In the genomic region with DNA sequence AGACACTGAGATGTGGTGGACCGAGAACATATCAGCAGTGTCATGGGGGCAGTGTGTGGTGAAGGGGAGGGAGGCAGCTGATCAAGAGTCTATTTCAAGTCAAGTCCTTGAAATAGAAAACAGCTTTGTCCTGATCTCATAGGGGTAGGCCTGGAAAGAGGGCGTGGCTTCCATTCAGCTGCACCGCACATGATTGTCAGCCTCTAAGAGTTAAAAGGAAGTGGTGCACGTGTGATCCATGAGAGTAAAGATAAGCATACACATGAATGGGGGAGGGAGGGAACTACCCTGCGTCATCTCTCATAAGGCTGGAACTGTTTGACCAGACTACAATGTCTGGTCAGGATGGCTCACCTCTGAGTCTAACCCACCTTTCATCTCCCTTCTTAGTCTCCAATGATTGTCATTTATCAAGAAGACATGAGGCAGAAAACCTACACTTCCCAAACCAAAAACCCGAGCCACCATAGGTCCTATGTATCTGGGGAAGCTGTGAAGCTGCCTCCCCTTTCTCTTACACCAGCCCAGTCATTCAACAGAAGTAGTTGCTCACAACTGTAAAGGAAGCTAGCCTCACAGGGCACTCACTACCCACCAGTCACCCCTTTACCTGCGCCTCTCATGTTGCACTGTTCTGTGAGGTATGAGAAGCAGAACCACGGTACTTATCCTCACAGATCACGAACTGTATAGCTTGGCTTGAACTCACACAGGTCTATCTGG, we compare ENCODE assay signal across 11 mouse cellular contexts. TPM values are rescaled to one million over a fixed set of nuclear protein-coding genes. Genes with fewer than 3 reads are reported as not detected.
DNase-seq lines count a peak whose midpoint lies in the region; ATAC-seq and TF ChIP-seq lines count a peak whose summit lies in the region.
"Had no signal": no experiment of that assay in that cellular context is flagged by ENCODE, and none has a peak within 500 bp of the region (broad histone marks: within the 10 kb centered on the region; RNA-seq: fewer than 3 reads in every experiment).

No protein-coding gene starts in this region.

- no peaks in the 10 kb centered on the region for H3K27me3 ChIP-seq in heart, embryonic 13.5 days (replicated peaks)
- H3K27me3 ChIP-seq in MEL (ENCODE audit: control insufficient read depth in 1 of 2, insufficient read depth in 2 of 2, low read length in 2 of 2), result no peaks in the 10 kb centered on the region
- no peaks in the 10 kb centered on the region for H3K27me3 ChIP-seq in intestine, postnatal 0 days (replicated peaks; ENCODE audit: control insufficient read depth, insufficient read depth, low read length)
- H3K27me3 ChIP-seq in stomach, embryonic 14.5 days (ENCODE audit: control insufficient read depth, insufficient read depth, low read length), result no peaks in the 10 kb centered on the region
- no peaks in the 10 kb centered on the region for H3K27me3 ChIP-seq in kidney, embryonic 14.5 days (ENCODE audit: control insufficient read depth, insufficient read depth, low read length)
- H3K27me3 ChIP-seq in midbrain, postnatal 0 days (ENCODE audit: insufficient read depth, low read length), result no peaks in the 10 kb centered on the region
- H3K27me3 ChIP-seq: neural tube, embryonic 15.5 days had no signal

- no peak for TF ChIP-seq RAD21 in MEL (IDR thresholded peaks at IDR 0.05; ENCODE audit: low read depth, low read length)

- H3K4me1 ChIP-seq in heart, embryonic 13.5 days, result peaks cover 17% of the 10 kb centered on the region
- H3K4me1 ChIP-seq in MEL (ENCODE audit: control insufficient read depth in 1 of 2, insufficient read depth in 2 of 2, low read length in 2 of 2), result peaks cover 8 to 10% of the 10 kb centered on the region in 2 experiments
- no peaks in the 10 kb centered on the region for H3K4me1 ChIP-seq in intestine, postnatal 0 days (replicated peaks; ENCODE audit: control insufficient read depth, insufficient read depth, low read length)
- peaks cover 5% of the 10 kb centered on the region; the same call in 1 of the 2 replicates for H3K4me1 ChIP-seq in stomach, embryonic 14.5 days (ENCODE audit: control insufficient read depth, insufficient read depth, low read length)
- no peaks in the 10 kb centered on the region for H3K4me1 ChIP-seq in kidney, embryonic 14.5 days (ENCODE audit: control insufficient read depth, insufficient read depth, low read length)
- no peaks in the 10 kb centered on the region for H3K4me1 ChIP-seq in midbrain, postnatal 0 days (ENCODE audit: insufficient read depth, low read length)
- H3K4me1 ChIP-seq: neural tube, embryonic 15.5 days had no signal

- peak overlapping the region; percentile 43 for H3K27ac ChIP-seq in heart, embryonic 13.5 days (replicated peaks)
- H3K27ac ChIP-seq in MEL (ENCODE audit: control insufficient read depth, low read depth, low read length), result no peak overlapping the region; the same call in 1 of the 2 replicates
- H3K27ac ChIP-seq in intestine, postnatal 0 days (ENCODE audit: low read depth, low read length), result no peak overlapping the region
- H3K27ac ChIP-seq in stomach, embryonic 14.5 days (ENCODE audit: low read length), result no peak overlapping the region
- no peak overlapping the region for H3K27ac ChIP-seq in kidney, embryonic 14.5 days (ENCODE audit: low read depth, low read length)
- no peak overlapping the region for H3K27ac ChIP-seq in midbrain, postnatal 0 days (ENCODE audit: low read depth, low read length)
- H3K27ac ChIP-seq: neural tube, embryonic 15.5 days had no signal

- 40% methylated on average over 9 of the region's 9 CpGs for WGBS in heart, embryonic 13.5 days
- 63% methylated on average over 9 of the region's 9 CpGs for WGBS in intestine, postnatal 0 days
- WGBS in stomach, embryonic 14.5 days, result 60% methylated on average over 9 of the region's 9 CpGs
- WGBS in kidney, embryonic 14.5 days, result 80% methylated on average over 9 of the region's 9 CpGs
- WGBS in midbrain, postnatal 0 days, result 80% methylated on average over 9 of the region's 9 CpGs

- no peak for DNase-seq in heart, adult 8-10 months (ENCODE audit: low spot score)
- DNase-seq in MEL (ENCODE audit: low read depth, low spot score), result peak; percentile 89
- DNase-seq in midbrain, postnatal 0 days (ENCODE audit: low spot score), result no peak
- no peak for DNase-seq in left cerebral cortex, adult 9 months (ENCODE audit: low spot score in 2 of 2)
- DNase-seq: gastrocnemius, postnatal 14 days; kidney, adult 18-20 months had no signal

- TF ChIP-seq EP300 in MEL (IDR thresholded peaks at IDR 0.05; ENCODE audit: low read depth in 1 of 2, low read length in 2 of 2), result peak; percentile 74 to 88

- TF ChIP-seq CTCF in MEL (IDR thresholded peaks at IDR 0.05 in 2 of 3, conservative IDR thresholded peaks at IDR 0.05 in 1 of 3; ENCODE audit: control insufficient read depth in 1 of 3, insufficient read depth in 1 of 3, low read depth in 2 of 3, low read length in 3 of 3, poor library complexity in 1 of 3, severe bottlenecking in 1 of 3), result no peak
- no peak for TF ChIP-seq CTCF in intestine, postnatal 0 days (IDR thresholded peaks at IDR 0.05; ENCODE audit: low read depth)
- no peak for TF ChIP-seq CTCF in midbrain, postnatal 0 days (IDR thresholded peaks at IDR 0.05)

- no peaks in the 10 kb centered on the region for H3K9me3 ChIP-seq in heart, embryonic 13.5 days
- no peaks in the 10 kb centered on the region for H3K9me3 ChIP-seq in MEL (replicated peaks; ENCODE audit: insufficient read depth, low read length)
- no peaks in the 10 kb centered on the region for H3K9me3 ChIP-seq in intestine, postnatal 0 days (ENCODE audit: control insufficient read depth)
- no peaks in the 10 kb centered on the region for H3K9me3 ChIP-seq in stomach, embryonic 14.5 days (ENCODE audit: control insufficient read depth, low read depth, low read length)
- no peaks in the 10 kb centered on the region for H3K9me3 ChIP-seq in kidney, embryonic 14.5 days (ENCODE audit: control insufficient read depth, low read length)
- H3K9me3 ChIP-seq in midbrain, postnatal 0 days (ENCODE audit: low read length), result no peaks in the 10 kb centered on the region
- H3K9me3 ChIP-seq: neural tube, embryonic 15.5 days had no signal

- no peak overlapping the region for H3K9ac ChIP-seq in heart, embryonic 13.5 days
- H3K9ac ChIP-seq in MEL (ENCODE audit: control insufficient read depth, low read depth, low read length, poor library complexity, severe bottlenecking), result no peak overlapping the region
- no peak overlapping the region for H3K9ac ChIP-seq in intestine, postnatal 0 days (ENCODE audit: low read depth, low read length)
- H3K9ac ChIP-seq in stomach, embryonic 14.5 days (replicated peaks; ENCODE audit: low read depth, low read length), result no peak overlapping the region
- H3K9ac ChIP-seq in kidney, embryonic 14.5 days (ENCODE audit: low read depth, low read length), result no peak overlapping the region
- H3K9ac ChIP-seq in midbrain, postnatal 0 days (replicated peaks; ENCODE audit: low read length, poor library complexity, severe bottlenecking), result no peak overlapping the region
- H3K9ac ChIP-seq: neural tube, embryonic 15.5 days had no signal

- H3K4me2 ChIP-seq in heart, embryonic 13.5 days, result no peak overlapping the region
- H3K4me2 ChIP-seq in intestine, postnatal 0 days (replicated peaks; ENCODE audit: low read depth), result no peak overlapping the region
- no peak overlapping the region for H3K4me2 ChIP-seq in stomach, embryonic 14.5 days (replicated peaks; ENCODE audit: low read depth, low read length)
- no peak overlapping the region for H3K4me2 ChIP-seq in kidney, embryonic 14.5 days (replicated peaks; ENCODE audit: low read depth, low read length)
- no peak overlapping the region for H3K4me2 ChIP-seq in midbrain, postnatal 0 days (ENCODE audit: low read depth, low read length, poor library complexity, severe bottlenecking)
- H3K4me2 ChIP-seq: neural tube, embryonic 15.5 days had no signal

- ATAC-seq in heart, embryonic 13.5 days (ENCODE audit: extremely low read depth, insufficient number of reproducible peaks, low FRiP score, low TSS enrichment), result peak; percentile 72; the same call in 1 of the 2 replicates
- peak; percentile 73 for ATAC-seq in intestine, postnatal 0 days
- peak; percentile 61; the same call in 1 of the 2 replicates for ATAC-seq in stomach, embryonic 14.5 days (ENCODE audit: insufficient number of reproducible peaks, insufficient read depth, low FRiP score, low read depth)
- ATAC-seq in kidney, embryonic 14.5 days (ENCODE audit: low FRiP score, low TSS enrichment), result no peak
- ATAC-seq in midbrain, postnatal 0 days (ENCODE audit: low FRiP score), result no peak

- no peak overlapping the region for H3K4me3 ChIP-seq in heart, embryonic 13.5 days
- no peak overlapping the region for H3K4me3 ChIP-seq in MEL (ENCODE audit: control insufficient read depth in 1 of 2, insufficient read depth in 1 of 2, low read depth in 2 of 2, low read length in 2 of 2)
- H3K4me3 ChIP-seq in intestine, postnatal 0 days (ENCODE audit: low read depth, low read length), result no peak overlapping the region
- no peak overlapping the region for H3K4me3 ChIP-seq in stomach, embryonic 14.5 days (ENCODE audit: low read depth, low read length)
- no peak overlapping the region for H3K4me3 ChIP-seq in kidney, embryonic 14.5 days (ENCODE audit: low read length)
- H3K4me3 ChIP-seq in midbrain, postnatal 0 days (ENCODE audit: low read depth, low read length), result no peak overlapping the region
- H3K4me3 ChIP-seq: neural tube, embryonic 15.5 days had no signal

- TF ChIP-seq POLR2A in MEL (IDR thresholded peaks at IDR 0.05; ENCODE audit: control insufficient read depth in 1 of 2, insufficient read depth in 1 of 2, low read depth in 1 of 2, low read length in 2 of 2, poor library complexity in 1 of 2), result no peak

- no peaks in the 10 kb centered on the region for H3K36me3 ChIP-seq in heart, embryonic 13.5 days
- peaks cover 0 to 7% of the 10 kb centered on the region in 2 experiments; a peak in 2 of 4 replicates for H3K36me3 ChIP-seq in MEL (ENCODE audit: control insufficient read depth in 1 of 2, insufficient read depth in 2 of 2, low read length in 2 of 2)
- H3K36me3 ChIP-seq in intestine, postnatal 0 days (ENCODE audit: control insufficient read depth, insufficient read depth), result no peaks in the 10 kb centered on the region
- H3K36me3 ChIP-seq in stomach, embryonic 14.5 days (ENCODE audit: control insufficient read depth, insufficient read depth, low read length), result no peaks in the 10 kb centered on the region
- H3K36me3 ChIP-seq in kidney, embryonic 14.5 days (ENCODE audit: control insufficient read depth, insufficient read depth, low read length), result no peaks in the 10 kb centered on the region
- no peaks in the 10 kb centered on the region for H3K36me3 ChIP-seq in midbrain, postnatal 0 days (ENCODE audit: insufficient read depth, low read length)
- H3K36me3 ChIP-seq: neural tube, embryonic 15.5 days had no signal

- no peaks in the 10 kb centered on the region for H3K79me2 ChIP-seq in MEL (ENCODE audit: control insufficient read depth, insufficient read depth, low read length, poor library complexity)

RNA-seq across cellular contexts. Expression of gene Smyd2, which starts 11.5 kb away (rescaled TPM):
- polyA plus RNA-seq in heart, embryonic 13.5 days (2015; fragmentation: Nextera tagmentation; extraction: Ambion mirVana), result 187 and 209 TPM in 2 replicates
- 100 to 1,000 TPM in 2 of 4 experiments, 10 to 100 TPM in 2; 83.0 to 114 (median 106) TPM for total RNA-seq in heart, adult 8-10 months (2022)
- 117 and 146 TPM in 2 replicates for total RNA-seq in MEL (2012; rRNA removed)
- 100 to 1,000 TPM in 1 of 2 experiments, not detected in 1; 140 TPM for polyA plus RNA-seq in MEL (2012; ENCODE audit: insufficient read depth in 1 of 2, insufficient read length in 2 of 2, low read depth in 1 of 2, low replicate concordance in 2 of 2, missing spikeins in 1 of 2)
- polyA plus RNA-seq in intestine, postnatal 0 days (2015; fragmentation: Nextera tagmentation; extraction: Ambion mirVana), result 47.1 and 48.1 TPM in 2 replicates
- 96.4 and 105 TPM in 2 replicates for polyA plus RNA-seq in stomach, embryonic 14.5 days (2014; fragmentation: Nextera tagmentation; extraction: Ambion mirVana)
- 85.6 and 93.3 TPM in 2 replicates for polyA plus RNA-seq in kidney, embryonic 14.5 days (2014; fragmentation: Nextera tagmentation; extraction: Ambion mirVana)
- total RNA-seq in midbrain, postnatal 0 days (2014; rRNA removed), result 62.3 and 66.3 TPM in 2 replicates
- 88.7 and 91.9 TPM in 2 replicates for polyA plus RNA-seq in midbrain, postnatal 0 days (2015; fragmentation: Nextera tagmentation; extraction: Ambion mirVana)

Comparison
In these comparisons a context has a peak if more than half of its experiments do, and no peak if none do; other contexts are left out.
1. ATAC-seq: peak in heart, embryonic 13.5 days (single experiment), intestine, postnatal 0 days (single experiment) and stomach, embryonic 14.5 days (single experiment); none in kidney, embryonic 14.5 days (single experiment) and midbrain, postnatal 0 days (single experiment).